Mouse (Mus musculus): ENCODE results near the gene Polr1c.

- TF ChIP-seq GATA1 (IDR thresholded peaks at IDR 0.05; ENCODE audit: low read length) (no peak), TAL1 (IDR thresholded peaks at IDR 0.05; ENCODE audit: low read length) (no peak)
These were observed 19.7 kb upstream of the Polr1c start for GRCm38 (mm10) chr17:46267511-46267910.

Measured in erythroblast, embryonic 14.5 days (primary cell).